Mouse (Mus musculus): ENCODE data around the gene Hs6st3.

DNA sequence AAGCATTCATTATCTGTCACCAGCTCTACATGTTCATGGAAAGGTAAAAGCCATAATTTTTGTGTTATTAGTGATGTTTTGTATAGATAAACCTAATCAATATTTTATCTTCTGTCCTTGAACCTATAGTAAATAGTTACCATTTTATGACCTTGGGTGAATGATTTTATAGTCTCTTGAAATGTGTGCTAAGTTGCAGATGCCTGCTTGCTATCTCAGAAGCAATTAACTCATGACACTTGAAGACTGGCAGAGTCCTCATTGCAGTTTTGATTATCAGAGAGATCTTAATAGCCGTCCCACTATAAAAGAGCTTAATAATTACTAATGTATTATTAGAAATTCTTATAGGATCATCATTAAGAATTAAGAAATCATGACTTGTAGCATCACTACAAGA, 491.0 kb downstream of the Hs6st3 start:
- TF ChIP-seq CTCF (IDR thresholded peaks at IDR 0.05; ENCODE audit: low read depth) = no peak
- TF ChIP-seq EP300 (IDR thresholded peaks at IDR 0.05; ENCODE audit: low read depth) = no peak

All from liver, embryonic 14.5 days (tissue).